Mouse (Mus musculus): ENCODE results near the gene Pias4. TPM values are rescaled to one million over a fixed set of nuclear protein-coding genes. Genes with fewer than 3 reads are reported as not detected.

The Pias4 gene
- polyA plus RNA-seq, 1 experiment from 2014 or later: 53.3 TPM

- peak overlapping the region; percentile 94 for H3K9ac ChIP-seq (ENCODE audit: low read length)
- peaks cover 27% of the 10 kb centered on the region for H3K4me1 ChIP-seq (ENCODE audit: control insufficient read depth, insufficient read depth, low read length)
- peak overlapping the region; percentile 82 for H3K4me3 ChIP-seq (ENCODE audit: low read depth, low read length)
- DNase-seq (ENCODE audit: low spot score) (peak; percentile 87), ATAC-seq (ENCODE audit: insufficient number of reproducible peaks, low FRiP score, low TSS enrichment, low read depth) (peak; percentile 69)
- under 1% methylated on average over 48 of the region's 50 CpGs for WGBS
- no peaks in the 10 kb centered on the region for H3K9me3 ChIP-seq (ENCODE audit: control insufficient read depth, low read length)
- no peaks in the 10 kb centered on the region for H3K36me3 ChIP-seq (ENCODE audit: control insufficient read depth, insufficient read depth, low read length)
- peaks cover 19% of the 10 kb centered on the region for H3K27me3 ChIP-seq (ENCODE audit: control insufficient read depth, insufficient read depth, low read length)
- H3K4me2 ChIP-seq (ENCODE audit: low read depth, severe bottlenecking): peak overlapping the region; percentile 99
- H3K27ac ChIP-seq (replicated peaks; ENCODE audit: low read depth, low read length): peak overlapping the region; percentile 94
Observed at GRCm38 (mm10) chr10:81136706-81137231, 31.0 kb downstream of the Pias4 start.

- ATAC-seq (ENCODE audit: insufficient number of reproducible peaks, low FRiP score, low TSS enrichment, low read depth) (peak; percentile 5; the same call in 1 of the 2 replicates), DNase-seq (ENCODE audit: low spot score) (peak; percentile 78)
- Histone ChIP-seq H3K4me1 (ENCODE audit: control insufficient read depth, insufficient read depth, low read length) (peaks cover 24% of the 10 kb centered on the region), H3K36me3 (ENCODE audit: control insufficient read depth, insufficient read depth, low read length) (no peaks in the 10 kb centered on the region), H3K4me2 (ENCODE audit: low read depth, severe bottlenecking) (peak overlapping the region; percentile 99), H3K9me3 (ENCODE audit: control insufficient read depth, low read length) (no peaks in the 10 kb centered on the region), H3K4me3 (ENCODE audit: low read depth, low read length) (peak overlapping the region; percentile 82), H3K9ac (ENCODE audit: low read length) (peak overlapping the region; percentile 94), H3K27ac (replicated peaks; ENCODE audit: low read depth, low read length) (peak overlapping the region; percentile 94), H3K27me3 (ENCODE audit: control insufficient read depth, insufficient read depth, low read length) (peaks cover 19% of the 10 kb centered on the region)
- under 1% methylated on average over 71 of the region's 86 CpGs for WGBS
Observed at GRCm38 (mm10) chr10:81135831-81136705, 31.7 kb downstream of the Pias4 start.

GRCm38 (mm10) chr10:81134966-81135681, 32.6 kb downstream of the Pias4 start, which contains the start of gene Zbtb7a:
TSS of gene Zbtb7a (plus strand) at chr10:81135220.
- Histone ChIP-seq H3K4me3 (ENCODE audit: low read depth, low read length) (peak within 1 kb of the TSS; percentile 82), H3K9ac (ENCODE audit: low read length) (peak within 1 kb of the TSS; percentile 94), H3K4me2 (ENCODE audit: low read depth, severe bottlenecking) (peak within 1 kb of the TSS; percentile 99), H3K9me3 (ENCODE audit: control insufficient read depth, low read length) (no peaks in the 10 kb centered on the region), H3K4me1 (ENCODE audit: control insufficient read depth, insufficient read depth, low read length) (peaks cover 14% of the 10 kb centered on the region), H3K36me3 (ENCODE audit: control insufficient read depth, insufficient read depth, low read length) (no peaks in the 10 kb centered on the region), H3K27me3 (ENCODE audit: control insufficient read depth, insufficient read depth, low read length) (peaks cover 19% of the 10 kb centered on the region), H3K27ac (replicated peaks; ENCODE audit: low read depth, low read length) (peak within 1 kb of the TSS; percentile 94)
- peak; percentile 70 for DNase-seq (ENCODE audit: low spot score)
- WGBS: 3% methylated on average over 41 of the region's 41 CpGs
- no peak for ATAC-seq (ENCODE audit: insufficient number of reproducible peaks, low FRiP score, low TSS enrichment, low read depth)

- H3K4me2 ChIP-seq (ENCODE audit: low read depth, severe bottlenecking): peak overlapping the region; percentile 8; the same call in 1 of the 2 replicates
- no peaks in the 10 kb centered on the region for H3K9me3 ChIP-seq (ENCODE audit: control insufficient read depth, low read length)
- peaks cover 19% of the 10 kb centered on the region for H3K27me3 ChIP-seq (ENCODE audit: control insufficient read depth, insufficient read depth, low read length)
- H3K36me3 ChIP-seq (ENCODE audit: control insufficient read depth, insufficient read depth, low read length): no peaks in the 10 kb centered on the region
- H3K9ac ChIP-seq (ENCODE audit: low read length): no peak overlapping the region
- H3K27ac ChIP-seq (replicated peaks; ENCODE audit: low read depth, low read length): no peak overlapping the region
- peak; percentile 43 for DNase-seq (ENCODE audit: low spot score)
- no peak overlapping the region for H3K4me3 ChIP-seq (ENCODE audit: low read depth, low read length)
- 2% methylated on average over 16 of the region's 16 CpGs for WGBS
- peaks cover 14% of the 10 kb centered on the region for H3K4me1 ChIP-seq (ENCODE audit: control insufficient read depth, insufficient read depth, low read length)
- ATAC-seq (ENCODE audit: insufficient number of reproducible peaks, low FRiP score, low TSS enrichment, low read depth): no peak
Observed at GRCm38 (mm10) chr10:81134181-81134587, 33.5 kb downstream of the Pias4 start.

- Histone ChIP-seq H3K4me1 (ENCODE audit: control insufficient read depth, insufficient read depth, low read length) (peaks cover 3% of the 10 kb centered on the region), H3K9ac (ENCODE audit: low read length) (no peak overlapping the region), H3K9me3 (ENCODE audit: control insufficient read depth, low read length) (no peaks in the 10 kb centered on the region), H3K4me3 (ENCODE audit: low read depth, low read length) (no peak overlapping the region), H3K27ac (replicated peaks; ENCODE audit: low read depth, low read length) (no peak overlapping the region), H3K36me3 (ENCODE audit: control insufficient read depth, insufficient read depth, low read length) (peaks cover 26% of the 10 kb centered on the region; the same call in 1 of the 2 replicates), H3K27me3 (ENCODE audit: control insufficient read depth, insufficient read depth, low read length) (0 out of 2 replicates have a peak, but pooled peaks cover 2% of the 10 kb centered on the region), H3K4me2 (ENCODE audit: low read depth, severe bottlenecking) (no peak overlapping the region)
- DNase-seq (ENCODE audit: low spot score): no peak
- WGBS: 89% methylated on average over 11 of the region's 11 CpGs
- ATAC-seq (ENCODE audit: insufficient number of reproducible peaks, low FRiP score, low TSS enrichment, low read depth): no peak
Observed at GRCm38 (mm10) chr10:81123500-81123899, 44.2 kb downstream of the Pias4 start.

GRCm38 (mm10) chr10:81122889-81123288, 44.8 kb downstream of the Pias4 start:
- Histone ChIP-seq H3K4me1 (ENCODE audit: control insufficient read depth, insufficient read depth, low read length) (no peaks in the 10 kb centered on the region), H3K9me3 (ENCODE audit: control insufficient read depth, low read length) (no peaks in the 10 kb centered on the region), H3K27me3 (ENCODE audit: control insufficient read depth, insufficient read depth, low read length) (no peaks in the 10 kb centered on the region), H3K4me3 (ENCODE audit: low read depth, low read length) (no peak overlapping the region), H3K9ac (ENCODE audit: low read length) (no peak overlapping the region), H3K36me3 (ENCODE audit: control insufficient read depth, insufficient read depth, low read length) (peaks cover 29% of the 10 kb centered on the region; the same call in 1 of the 2 replicates), H3K27ac (replicated peaks; ENCODE audit: low read depth, low read length) (no peak overlapping the region), H3K4me2 (ENCODE audit: low read depth, severe bottlenecking) (no peak overlapping the region)
- WGBS: 75% methylated on average over 2 of the region's 2 CpGs
- DNase-seq (ENCODE audit: low spot score) (no peak), ATAC-seq (ENCODE audit: insufficient number of reproducible peaks, low FRiP score, low TSS enrichment, low read depth) (no peak)

GRCm38 (mm10) chr10:81120650-81121049, 47.1 kb downstream of the Pias4 start:
- Histone ChIP-seq H3K27ac (replicated peaks; ENCODE audit: low read depth, low read length) (no peak overlapping the region), H3K9me3 (ENCODE audit: control insufficient read depth, low read length) (no peaks in the 10 kb centered on the region), H3K4me3 (ENCODE audit: low read depth, low read length) (no peak overlapping the region), H3K36me3 (ENCODE audit: control insufficient read depth, insufficient read depth, low read length) (peaks cover 44% of the 10 kb centered on the region), H3K9ac (ENCODE audit: low read length) (no peak overlapping the region), H3K4me2 (ENCODE audit: low read depth, severe bottlenecking) (no peak overlapping the region), H3K27me3 (ENCODE audit: control insufficient read depth, insufficient read depth, low read length) (no peaks in the 10 kb centered on the region), H3K4me1 (ENCODE audit: control insufficient read depth, insufficient read depth, low read length) (no peaks in the 10 kb centered on the region)
- ATAC-seq (ENCODE audit: insufficient number of reproducible peaks, low FRiP score, low TSS enrichment, low read depth) (no peak), DNase-seq (ENCODE audit: low spot score) (no peak)
- 87% methylated on average over 7 of the region's 7 CpGs for WGBS

GRCm38 (mm10) chr10:81119625-81120024, 48.1 kb downstream of the Pias4 start:
- H3K4me3 ChIP-seq (ENCODE audit: low read depth, low read length): no peak overlapping the region
- H3K27me3 ChIP-seq (ENCODE audit: control insufficient read depth, insufficient read depth, low read length): no peaks in the 10 kb centered on the region
- H3K9me3 ChIP-seq (ENCODE audit: control insufficient read depth, low read length): no peaks in the 10 kb centered on the region
- peaks cover 53% of the 10 kb centered on the region for H3K36me3 ChIP-seq (ENCODE audit: control insufficient read depth, insufficient read depth, low read length)
- H3K9ac ChIP-seq (ENCODE audit: low read length): no peak overlapping the region
- no peaks in the 10 kb centered on the region for H3K4me1 ChIP-seq (ENCODE audit: control insufficient read depth, insufficient read depth, low read length)
- no peak for DNase-seq (ENCODE audit: low spot score)
- no peak for ATAC-seq (ENCODE audit: insufficient number of reproducible peaks, low FRiP score, low TSS enrichment, low read depth)
- 93% methylated on average over 10 of the region's 10 CpGs for WGBS
- no peak overlapping the region for H3K4me2 ChIP-seq (ENCODE audit: low read depth, severe bottlenecking)
- no peak overlapping the region for H3K27ac ChIP-seq (replicated peaks; ENCODE audit: low read depth, low read length)
